Mouse (Mus musculus): ENCODE results near the gene Vmn2r8. TPM values are rescaled to one million over a fixed set of nuclear protein-coding genes. Genes with fewer than 3 reads are reported as not detected.
"Not testable (repeated sequence)": the region's sequence is repeated elsewhere in the genome, so short reads cannot be mapped to it uniquely, and the experiment has no call there.

Vmn2r8 gene
- polyA plus RNA-seq (2015; fragmentation: Nextera tagmentation; extraction: Ambion mirVana) = not detected in 2 replicates

GRCm38 (mm10) chr5:108808750-108809149, at the start of gene Vmn2r8:
Gene Vmn2r8 (minus strand): TSS chr5:108808850.
- not testable (repeated sequence) for H3K4me2 ChIP-seq; H3K27ac ChIP-seq; H3K9ac ChIP-seq; H3K4me3 ChIP-seq; H3K36me3 ChIP-seq; H3K27me3 ChIP-seq; ATAC-seq (ENCODE audit: insufficient number of reproducible peaks, insufficient read depth, low FRiP score, low TSS enrichment, low read depth); H3K9me3 ChIP-seq; H3K4me1 ChIP-seq
- WGBS = 76% methylated on average over 2 of the region's 2 CpGs

- H3K9ac ChIP-seq; H3K27ac ChIP-seq; H3K9me3 ChIP-seq; H3K4me2 ChIP-seq; H3K4me1 ChIP-seq; H3K4me3 ChIP-seq; ATAC-seq (ENCODE audit: insufficient number of reproducible peaks, insufficient read depth, low FRiP score, low TSS enrichment, low read depth); H3K36me3 ChIP-seq; H3K27me3 ChIP-seq: not testable (repeated sequence)
- 70% methylated on average over 1 of the region's 1 CpGs for WGBS
Observed at GRCm38 (mm10) chr5:108852501-108852900, 43.9 kb upstream of the Vmn2r8 start, which contains the start of gene Vmn2r9. Gene Vmn2r9 (minus strand): TSS chr5:108852601.

- H3K4me3 ChIP-seq = no peak overlapping the region
- H3K9me3 ChIP-seq = no peaks in the 10 kb centered on the region
- H3K4me1 ChIP-seq = no peaks in the 10 kb centered on the region
- no peak for ATAC-seq (ENCODE audit: insufficient number of reproducible peaks, insufficient read depth, low FRiP score, low TSS enrichment, low read depth)
- no peak overlapping the region for H3K9ac ChIP-seq
- no peaks in the 10 kb centered on the region for H3K27me3 ChIP-seq
- 27% methylated on average over 1 of the region's 1 CpGs for WGBS
- no peak overlapping the region for H3K4me2 ChIP-seq
- no peaks in the 10 kb centered on the region for H3K36me3 ChIP-seq
- no peak overlapping the region for H3K27ac ChIP-seq
Observed at GRCm38 (mm10) chr5:108849466-108849865, 40.8 kb upstream of the Vmn2r8 start.

GRCm38 (mm10) chr5:108836156-108836555, 27.5 kb upstream of the Vmn2r8 start:
- H3K4me2 ChIP-seq = no peak overlapping the region
- H3K27me3 ChIP-seq = no peaks in the 10 kb centered on the region
- H3K9me3 ChIP-seq = no peaks in the 10 kb centered on the region
- no peak overlapping the region for H3K9ac ChIP-seq
- no peaks in the 10 kb centered on the region for H3K36me3 ChIP-seq
- no peak for ATAC-seq (ENCODE audit: insufficient number of reproducible peaks, insufficient read depth, low FRiP score, low TSS enrichment, low read depth)
- 55% methylated on average over 1 of the region's 1 CpGs for WGBS
- H3K4me1 ChIP-seq = no peaks in the 10 kb centered on the region
- no peak overlapping the region for H3K27ac ChIP-seq
- no peak overlapping the region for H3K4me3 ChIP-seq

GRCm38 (mm10) chr5:108823276-108823675, 14.6 kb upstream of the Vmn2r8 start:
- H3K27ac ChIP-seq = no peak overlapping the region
- no peaks in the 10 kb centered on the region for H3K36me3 ChIP-seq
- no peak overlapping the region for H3K9ac ChIP-seq
- no peak overlapping the region for H3K4me2 ChIP-seq
- 85% methylated on average over 2 of the region's 2 CpGs for WGBS
- no peak overlapping the region for H3K4me3 ChIP-seq
- H3K27me3 ChIP-seq = no peaks in the 10 kb centered on the region
- ATAC-seq (ENCODE audit: insufficient number of reproducible peaks, insufficient read depth, low FRiP score, low TSS enrichment, low read depth) = no peak
- H3K4me1 ChIP-seq = no peaks in the 10 kb centered on the region
- H3K9me3 ChIP-seq = no peaks in the 10 kb centered on the region

GRCm38 (mm10) chr5:108803646-108804045, 5.0 kb downstream of the Vmn2r8 start:
- Histone ChIP-seq H3K36me3 (no peaks in the 10 kb centered on the region), H3K9ac (no peak overlapping the region), H3K4me3 (no peak overlapping the region), H3K27ac (no peak overlapping the region), H3K27me3 (no peaks in the 10 kb centered on the region), H3K4me1 (no peaks in the 10 kb centered on the region), H3K9me3 (no peaks in the 10 kb centered on the region), H3K4me2 (no peak overlapping the region)
- ATAC-seq (ENCODE audit: insufficient number of reproducible peaks, insufficient read depth, low FRiP score, low TSS enrichment, low read depth) = no peak
- WGBS = 56% methylated on average over 1 of the region's 1 CpGs

- ATAC-seq (ENCODE audit: insufficient number of reproducible peaks, insufficient read depth, low FRiP score, low TSS enrichment, low read depth); H3K27me3 ChIP-seq; H3K9ac ChIP-seq; H3K4me1 ChIP-seq; H3K9me3 ChIP-seq; H3K27ac ChIP-seq; H3K4me3 ChIP-seq; H3K36me3 ChIP-seq; H3K4me2 ChIP-seq: not testable (repeated sequence)
- 63% methylated on average over 2 of the region's 2 CpGs for WGBS
Observed at GRCm38 (mm10) chr5:108795263-108795662, 13.4 kb downstream of the Vmn2r8 start, which contains the start of gene Tmed11. Gene Tmed11 (minus strand): TSS chr5:108795363.

- H3K4me3 ChIP-seq; ATAC-seq (ENCODE audit: insufficient number of reproducible peaks, insufficient read depth, low FRiP score, low TSS enrichment, low read depth); H3K9ac ChIP-seq; H3K27ac ChIP-seq; H3K4me2 ChIP-seq; H3K9me3 ChIP-seq; H3K4me1 ChIP-seq; H3K36me3 ChIP-seq; H3K27me3 ChIP-seq: not testable (repeated sequence)
- WGBS = 34% methylated on average over 1 of the region's 1 CpGs
Observed at GRCm38 (mm10) chr5:108790385-108790784, 18.3 kb downstream of the Vmn2r8 start.

GRCm38 (mm10) chr5:108774630-108775306, 33.9 kb downstream of the Vmn2r8 start, which contains the start of gene Rnf212:
Gene Rnf212 (minus strand): TSS chr5:108774982.
- Histone ChIP-seq H3K27me3 (no peaks in the 10 kb centered on the region), H3K4me3 (no peak within 1 kb of the TSS), H3K27ac (no peak within 1 kb of the TSS), H3K4me1 (no peaks in the 10 kb centered on the region), H3K4me2 (no peak within 1 kb of the TSS), H3K36me3 (no peaks in the 10 kb centered on the region), H3K9ac (no peak within 1 kb of the TSS), H3K9me3 (no peaks in the 10 kb centered on the region)
- 77% methylated on average over 40 of the region's 40 CpGs for WGBS
- ATAC-seq (ENCODE audit: insufficient number of reproducible peaks, insufficient read depth, low FRiP score, low TSS enrichment, low read depth) = no peak

- Histone ChIP-seq H3K9ac (no peak overlapping the region), H3K4me2 (no peak overlapping the region), H3K4me1 (no peaks in the 10 kb centered on the region), H3K36me3 (no peaks in the 10 kb centered on the region), H3K27ac (no peak overlapping the region), H3K4me3 (no peak overlapping the region), H3K27me3 (no peaks in the 10 kb centered on the region), H3K9me3 (no peaks in the 10 kb centered on the region)
- no peak for ATAC-seq (ENCODE audit: insufficient number of reproducible peaks, insufficient read depth, low FRiP score, low TSS enrichment, low read depth)
- WGBS = 85% methylated on average over 2 of the region's 2 CpGs
Observed at GRCm38 (mm10) chr5:108760002-108760401, 48.6 kb downstream of the Vmn2r8 start.

- Histone ChIP-seq H3K4me2 (no peak overlapping the region), H3K36me3 (no peaks in the 10 kb centered on the region), H3K27me3 (no peaks in the 10 kb centered on the region), H3K9me3 (no peaks in the 10 kb centered on the region), H3K9ac (no peak overlapping the region), H3K27ac (no peak overlapping the region), H3K4me1 (no peaks in the 10 kb centered on the region), H3K4me3 (no peak overlapping the region)
- no peak for ATAC-seq (ENCODE audit: insufficient number of reproducible peaks, insufficient read depth, low FRiP score, low TSS enrichment, low read depth)
- WGBS = 59% methylated on average over 3 of the region's 3 CpGs
Observed at GRCm38 (mm10) chr5:108758396-108758795, 50.3 kb downstream of the Vmn2r8 start.

- not testable (repeated sequence) for H3K27ac ChIP-seq; H3K9ac ChIP-seq; H3K9me3 ChIP-seq; H3K4me3 ChIP-seq; ATAC-seq (ENCODE audit: insufficient number of reproducible peaks, insufficient read depth, low FRiP score, low TSS enrichment, low read depth); H3K4me1 ChIP-seq; H3K36me3 ChIP-seq; H3K27me3 ChIP-seq; H3K4me2 ChIP-seq
- WGBS = 70% methylated on average over 4 of the region's 4 CpGs
Observed at GRCm38 (mm10) chr5:108751258-108751657, 57.4 kb downstream of the Vmn2r8 start.
